12 mouse cellular contexts compared by ENCODE assay signal in the genomic region with DNA sequence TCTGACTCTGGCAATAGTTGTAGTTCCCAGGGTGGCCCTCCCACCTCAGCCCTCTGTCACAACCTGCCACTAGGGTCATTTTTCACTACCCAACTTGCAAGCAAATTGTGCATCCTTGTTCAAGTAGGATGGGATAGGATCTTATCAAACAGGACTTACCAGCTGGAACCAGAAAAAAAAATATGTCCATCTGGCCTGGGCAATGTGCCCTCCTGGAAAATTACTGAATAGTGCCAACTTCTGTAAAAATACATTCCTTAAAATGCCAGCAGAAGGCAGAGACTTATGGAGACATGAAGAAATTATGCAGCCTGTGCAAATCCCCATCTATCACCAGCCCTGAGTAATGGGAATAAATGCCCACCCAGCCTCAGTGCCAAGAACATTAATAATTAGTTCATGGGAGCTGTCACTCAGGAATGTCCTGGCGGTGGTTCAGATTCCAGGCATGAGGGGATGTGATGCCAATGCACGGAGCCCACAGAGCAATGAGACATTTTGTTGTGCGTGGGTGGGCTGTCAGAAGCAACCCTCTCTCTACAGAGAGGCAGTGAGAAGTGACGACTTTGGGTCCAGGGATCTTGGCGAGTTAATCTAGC.
DNase-seq lines count a peak whose midpoint lies in the region; ATAC-seq and TF ChIP-seq lines count a peak whose summit lies in the region.
"Had no signal": no experiment of that assay in that cellular context is flagged by ENCODE, and none has a peak within 500 bp of the region (broad histone marks: within the 10 kb centered on the region; RNA-seq: fewer than 3 reads in every experiment).

No protein-coding gene starts in this region.

- H3K36me3 ChIP-seq in midbrain, postnatal 0 days (ENCODE audit: insufficient read depth, low read length) = no peaks in the 10 kb centered on the region
- H3K36me3 ChIP-seq in midbrain, embryonic 14.5 days (ENCODE audit: control insufficient read depth, insufficient read depth, low read length) = no peaks in the 10 kb centered on the region
- H3K36me3 ChIP-seq: G1E; liver, embryonic 15.5 days had no signal

- peak; percentile 68 for DNase-seq in midbrain, postnatal 0 days (ENCODE audit: low spot score)
- DNase-seq in midbrain, embryonic 14.5 days = no peak
- DNase-seq in cerebellum, postnatal 4 days (ENCODE audit: low spot score in 2 of 2) = peak; percentile 22 to 70
- DNase-seq in layer of hippocampus, postnatal 36 days = peak; percentile 78 to 82
- no peak for DNase-seq in spleen, postnatal 10 days (ENCODE audit: low spot score in 2 of 2)
- no peak for DNase-seq in gastrocnemius, postnatal 25 days
- DNase-seq in urinary bladder, postnatal 14 days (ENCODE audit: low spot score) = no peak
- DNase-seq: heart, postnatal 10 days had no signal

- H3K27ac ChIP-seq in midbrain, postnatal 0 days (ENCODE audit: low read depth, low read length) = no peak overlapping the region
- H3K27ac ChIP-seq in midbrain, embryonic 14.5 days (replicated peaks; ENCODE audit: low read depth, low read length) = no peak overlapping the region
- H3K27ac ChIP-seq: liver, embryonic 15.5 days had no signal

- WGBS in midbrain, postnatal 0 days = 59% methylated on average over 5 of the region's 5 CpGs
- 70% methylated on average over 5 of the region's 5 CpGs for WGBS in midbrain, embryonic 14.5 days

- H3K9me3 ChIP-seq in midbrain, postnatal 0 days (ENCODE audit: low read length) = no peaks in the 10 kb centered on the region
- H3K9me3 ChIP-seq in midbrain, embryonic 14.5 days (ENCODE audit: control insufficient read depth, low read length) = no peaks in the 10 kb centered on the region
- H3K9me3 ChIP-seq: liver, embryonic 15.5 days had no signal

- no peak overlapping the region for H3K4me2 ChIP-seq in midbrain, postnatal 0 days (ENCODE audit: low read depth, low read length, poor library complexity, severe bottlenecking)
- no peak overlapping the region for H3K4me2 ChIP-seq in midbrain, embryonic 14.5 days (ENCODE audit: low read length)
- H3K4me2 ChIP-seq: liver, embryonic 15.5 days had no signal

- peak; percentile 16; the same call in 1 of the 2 replicates for ATAC-seq in midbrain, postnatal 0 days (ENCODE audit: low FRiP score)
- ATAC-seq in midbrain, embryonic 14.5 days (ENCODE audit: low FRiP score, low TSS enrichment) = no peak
- ATAC-seq in monocyte, adult 5-6 weeks (replicated peaks; ENCODE audit: insufficient number of reproducible peaks, low FRiP score, low TSS enrichment, poor library complexity, severe bottlenecking) = no peak

- no peaks in the 10 kb centered on the region for H3K4me1 ChIP-seq in midbrain, postnatal 0 days (ENCODE audit: insufficient read depth, low read length)
- no peaks in the 10 kb centered on the region for H3K4me1 ChIP-seq in midbrain, embryonic 14.5 days (ENCODE audit: control insufficient read depth, insufficient read depth, low read length)
- H3K4me1 ChIP-seq: liver, embryonic 15.5 days had no signal

- H3K9ac ChIP-seq in midbrain, postnatal 0 days (replicated peaks; ENCODE audit: low read length, poor library complexity, severe bottlenecking) = no peak overlapping the region
- no peak overlapping the region for H3K9ac ChIP-seq in midbrain, embryonic 14.5 days (replicated peaks; ENCODE audit: low read length)
- H3K9ac ChIP-seq: liver, embryonic 15.5 days had no signal

- no peak overlapping the region for H3K4me3 ChIP-seq in midbrain, postnatal 0 days (ENCODE audit: low read depth, low read length)
- no peak overlapping the region for H3K4me3 ChIP-seq in midbrain, embryonic 14.5 days (replicated peaks; ENCODE audit: low read depth, low read length)
- H3K4me3 ChIP-seq: liver, embryonic 15.5 days; myocyte had no signal

- TF ChIP-seq CTCF in midbrain, postnatal 0 days (IDR thresholded peaks at IDR 0.05) = no peak

- H3K27me3 ChIP-seq in midbrain, postnatal 0 days (ENCODE audit: insufficient read depth, low read length) = no peaks in the 10 kb centered on the region
- no peaks in the 10 kb centered on the region for H3K27me3 ChIP-seq in midbrain, embryonic 14.5 days (ENCODE audit: control insufficient read depth, insufficient read depth, low read length)
- H3K27me3 ChIP-seq: liver, embryonic 15.5 days had no signal

Comparison
In these comparisons a context has a peak if more than half of its experiments do, and no peak if none do; other contexts are left out.
1. DNase-seq: peak in midbrain, postnatal 0 days (single experiment), cerebellum, postnatal 4 days (2 of 2) and layer of hippocampus, postnatal 36 days (2 of 2); none in midbrain, embryonic 14.5 days (single experiment), spleen, postnatal 10 days (0 of 2), gastrocnemius, postnatal 25 days (single experiment) and urinary bladder, postnatal 14 days (single experiment).